Mouse (Mus musculus): Measurements from ENCODE around the gene Cpne2.

GRCm38 (mm10) chr8:94594211-94594610, 61.4 kb downstream of the Cpne2 start:
- no peak for TF ChIP-seq CTCF (conservative IDR thresholded peaks at IDR 0.05; ENCODE audit: low read length)
- TF ChIP-seq POU5F1 (IDR thresholded peaks at IDR 0.05; ENCODE audit: borderline replicate concordance, low read length) = no peak

All from E14TG2a.4 (cell line).